Mouse (Mus musculus) liver, embryonic 14.5 days (tissue): ENCODE data around the gene Nav2. TPM values are rescaled to one million over a fixed set of nuclear protein-coding genes. Genes with fewer than 3 reads are reported as not detected.

Experiments
- ATAC-seq: fragments of 200-750 bp; cut with Nextera tagmentation; 2 replicates; pipeline ENCODE4 v1.8.0; 2017; ENCODE audit warnings: moderate number of reproducible peaks, mild to moderate bottlenecking, moderate library complexity; ENCODE audit not compliant: insufficient read depth
- DNase-seq, 3 experiments: peaks; one replicate each; pipeline ENCODE4 v3.0.0-alpha.2; 2012 to 2013; ENCODE audit warnings: low read depth in 3 of 3, low spot score in 3 of 3
- H3K27ac ChIP-seq: fragments of 300-500 bp; sonication (generic); 2 replicates; pipeline ENCODE4 v1.5.1; 2014; ENCODE audit warnings: moderate library complexity, mild to moderate bottlenecking, control low read depth, inconsistent platforms
- H3K27me3 ChIP-seq: fragments of 300-500 bp; sonication (generic); 2 replicates; pipeline ENCODE4 v1.6.1; 2014; ENCODE audit warnings: mild to moderate bottlenecking, low read length, moderate library complexity; ENCODE audit not compliant: control insufficient read depth, insufficient read depth
- H3K36me3 ChIP-seq: fragments of 300-500 bp; sonication (generic); replicated peaks from 2 replicates; pipeline ENCODE4 v1.6.1; 2014; ENCODE audit warnings: low read depth; ENCODE audit not compliant: control insufficient read depth, insufficient read depth
- H3K4me1 ChIP-seq, 2 experiments: fragments of 200-500 bp in 1 of 2; fragments of 300-500 bp in 1 of 2; sonication (generic) in 1 of 2; replicated peaks; 2 replicates each; pipeline ENCODE4 v1.6.1; 2012 to 2014; ENCODE audit warnings: antibody characterized with exemption in 1 of 2, inconsistent platforms in 1 of 2, low read length in 1 of 2; ENCODE audit not compliant: control insufficient read depth in 2 of 2, insufficient read depth in 2 of 2
- H3K4me2 ChIP-seq: fragments of 300-500 bp; sonication (generic); 2 replicates; pipeline ENCODE4 v1.6.1; 2014; ENCODE audit warnings: low read depth, mild to moderate bottlenecking, control low read depth, moderate library complexity
- H3K4me3 ChIP-seq, 2 experiments: fragments of 200-500 bp in 1 of 2; fragments of 300-500 bp in 1 of 2; sonication (generic) in 1 of 2; 2 replicates each; pipeline ENCODE4 v1.5.1; 2012 to 2014; ENCODE audit warnings: low read depth in 2 of 2, low read length in 2 of 2, mild to moderate bottlenecking in 2 of 2, control low read depth in 1 of 2, inconsistent platforms in 1 of 2, moderate library complexity in 1 of 2; ENCODE audit not compliant: insufficient read depth in 1 of 2
- H3K9ac ChIP-seq: fragments of 300-500 bp; sonication (generic); replicated peaks from 2 replicates; pipeline ENCODE4 v1.6.1; 2014; ENCODE audit warnings: mild to moderate bottlenecking, control low read depth, moderate library complexity
- H3K9me3 ChIP-seq: fragments of 300-500 bp; sonication (generic); 2 replicates; pipeline ENCODE4 v1.6.1; 2016; ENCODE audit warnings: low read length, mixed read lengths; ENCODE audit not compliant: control insufficient read depth
- CTCF ChIP-seq: IDR thresholded peaks from 2 replicates; pipeline ENCODE4 v1.5.1; 2016; ENCODE audit warnings: antibody characterized with exemption, low read depth, control low read depth
- EP300 ChIP-seq: IDR thresholded peaks from 2 replicates; pipeline ENCODE4 v1.6.1; 2016; ENCODE audit warnings: antibody characterized with exemption, low read depth
- WGBS: fragments of 180-500 bp; shearing (Covaris S2); extraction: QIAGEN DNeasy Blood & Tissue Kit; methylation state at CpG from one replicate; pipeline ENCODE4 v1.1.7; 2014; ENCODE audit not compliant: insufficient replicate concordance; 5-methylcytosine and 5-hydroxymethylcytosine counted together
- polyA plus RNA-seq, 2 experiments: library from polyadenylated mRNA; depleted of rRNA in 1 of 2; stranded (reverse) in 1 of 2; unstranded in 1 of 2; fragments of >200 nt; fragmentation: Nextera tagmentation in 1 of 2; extraction: Ambion mirVana in 1 of 2; gene quantifications; 2 replicates each; pipeline versions ENCODE4 v1.2.1 to v1.2.3; 2012 to 2014

The Nav2 gene
- polyA plus RNA-seq, 2 experiments = 1.5 to 1.6 TPM

DNA sequence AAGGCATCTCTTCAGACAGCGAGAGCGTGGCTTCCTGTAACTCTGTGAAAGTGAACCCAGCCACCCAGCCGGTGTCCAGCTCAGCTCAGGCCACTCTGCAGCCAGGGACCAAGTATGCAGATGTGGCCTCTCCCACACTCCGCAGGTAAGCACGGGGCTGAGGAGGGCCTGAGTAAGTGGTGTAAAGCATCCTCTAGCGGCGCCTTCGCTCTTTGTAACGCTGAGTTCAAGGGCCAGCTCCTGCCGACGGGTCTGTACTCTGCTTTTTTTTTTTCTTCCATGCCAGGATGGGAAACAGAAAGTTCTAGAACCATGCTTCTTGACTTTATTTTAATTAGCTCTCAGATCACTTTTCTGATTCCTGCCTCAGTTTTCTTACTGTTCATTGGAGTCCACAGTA, 639.9 kb downstream of the Nav2 start:
- Histone ChIP-seq H3K9ac (no peak overlapping the region), H3K4me3 (no peak overlapping the region), H3K4me1 (no peaks in the 10 kb centered on the region), H3K4me2 (no peak overlapping the region), H3K27me3 (no peaks in the 10 kb centered on the region), H3K27ac (no peak overlapping the region), H3K9me3 (no peaks in the 10 kb centered on the region), H3K36me3 (no peaks in the 10 kb centered on the region)
- TF ChIP-seq EP300 (no peak), CTCF (no peak)
- no peak for DNase-seq
- ATAC-seq = no peak
- 76% methylated on average over 11 of the region's 11 CpGs for WGBS

GRCm38 (mm10) chr7:49553236-49553981, 644.9 kb downstream of the Nav2 start:
- WGBS = 64% methylated on average over 11 of the region's 11 CpGs
- no peak overlapping the region for H3K27ac ChIP-seq
- no peaks in the 10 kb centered on the region for H3K9me3 ChIP-seq
- H3K36me3 ChIP-seq = no peaks in the 10 kb centered on the region
- no peaks in the 10 kb centered on the region for H3K27me3 ChIP-seq
- no peak overlapping the region for H3K9ac ChIP-seq
- ATAC-seq (no peak), DNase-seq (no peak)
- no peak overlapping the region for H3K4me3 ChIP-seq
- TF ChIP-seq CTCF = no peak
- no peak for TF ChIP-seq EP300
- H3K4me2 ChIP-seq = no peak overlapping the region
- no peaks in the 10 kb centered on the region for H3K4me1 ChIP-seq

- DNase-seq (no peak), ATAC-seq (no peak)
- TF ChIP-seq EP300 (no peak), CTCF (no peak)
- Histone ChIP-seq H3K4me1 (no peaks in the 10 kb centered on the region), H3K9me3 (no peaks in the 10 kb centered on the region), H3K27ac (no peak overlapping the region), H3K27me3 (no peaks in the 10 kb centered on the region), H3K4me3 (no peak overlapping the region), H3K4me2 (no peak overlapping the region), H3K36me3 (no peaks in the 10 kb centered on the region), H3K9ac (no peak overlapping the region)
- 71% methylated on average over 12 of the region's 12 CpGs for WGBS
Observed at GRCm38 (mm10) chr7:49558240-49558640, 649.7 kb downstream of the Nav2 start.

GRCm38 (mm10) chr7:49558895-49559294, 650.4 kb downstream of the Nav2 start:
- no peak overlapping the region for H3K27ac ChIP-seq
- H3K4me3 ChIP-seq = no peak overlapping the region
- no peak for TF ChIP-seq EP300
- no peaks in the 10 kb centered on the region for H3K9me3 ChIP-seq
- H3K4me1 ChIP-seq = no peaks in the 10 kb centered on the region
- no peak overlapping the region for H3K4me2 ChIP-seq
- H3K27me3 ChIP-seq = no peaks in the 10 kb centered on the region
- H3K36me3 ChIP-seq = no peaks in the 10 kb centered on the region
- no peak overlapping the region for H3K9ac ChIP-seq
- 60% methylated on average over 5 of the region's 5 CpGs for WGBS
- no peak for ATAC-seq
- no peak for DNase-seq

DNA sequence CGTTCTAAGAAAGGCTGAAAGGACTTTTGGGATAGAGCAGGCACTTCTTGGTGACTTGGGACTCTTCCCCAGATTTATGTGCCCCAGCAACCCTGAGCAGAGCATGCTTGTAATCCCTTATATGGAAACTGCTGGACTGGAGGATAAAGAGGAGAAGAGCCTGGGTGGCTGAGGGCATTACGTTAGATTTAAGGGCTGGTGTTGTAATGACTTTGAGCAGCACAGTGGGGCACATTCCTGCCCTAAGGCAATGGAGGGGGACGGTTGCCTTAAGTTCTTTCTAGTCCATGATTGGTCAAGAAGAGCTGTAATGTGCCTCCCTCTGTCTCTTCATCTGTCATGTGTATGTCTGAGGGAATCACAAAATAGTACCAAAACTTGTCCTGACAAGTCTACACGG, 651.5 kb downstream of the Nav2 start:
- no peaks in the 10 kb centered on the region for H3K36me3 ChIP-seq
- H3K4me2 ChIP-seq = no peak overlapping the region
- ATAC-seq (no peak), DNase-seq (no peak)
- no peak overlapping the region for H3K4me3 ChIP-seq
- TF ChIP-seq CTCF = no peak
- no peaks in the 10 kb centered on the region for H3K4me1 ChIP-seq
- H3K9ac ChIP-seq = no peak overlapping the region
- H3K27me3 ChIP-seq = no peaks in the 10 kb centered on the region
- H3K27ac ChIP-seq = no peak overlapping the region
- 47% methylated on average over 4 of the region's 4 CpGs for WGBS
- no peaks in the 10 kb centered on the region for H3K9me3 ChIP-seq
